Mouse (Mus musculus) cerebellum, adult 9-10 months (tissue): ENCODE results near the gene 1190005I06Rik.

ENCODE experiments used
- DNase-seq: peaks from one replicate; pipeline ENCODE4 v3.0.0; 2022

The 1190005I06Rik gene

GRCm38 (mm10) chr8:120618110-120618509 is 29.3 kb downstream of the 1190005I06Rik start:
- peak; percentile 74 for DNase-seq

- no peak for DNase-seq
These were observed 30.5 kb downstream of the 1190005I06Rik start for GRCm38 (mm10) chr8:120616663-120617626.

DNA sequence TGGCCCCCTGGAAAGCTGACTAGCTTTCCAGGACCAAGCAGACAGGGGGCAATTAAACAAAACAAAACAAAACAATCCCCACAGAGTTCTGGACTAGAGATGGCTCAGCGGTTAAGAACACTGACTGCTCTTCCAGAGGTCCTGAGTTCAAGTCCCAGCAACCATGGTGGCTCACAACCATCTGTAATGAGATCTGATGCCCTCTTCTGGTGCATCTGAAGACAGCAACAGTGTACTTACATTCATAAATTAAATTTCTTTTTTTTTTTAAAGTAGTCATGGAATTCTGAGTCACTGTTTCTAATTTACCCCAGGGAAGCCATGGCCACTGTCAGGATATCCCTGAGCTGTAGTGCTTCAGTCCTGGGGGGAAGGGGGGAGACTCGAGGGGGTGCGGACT is 32.9 kb downstream of the 1190005I06Rik start:
- DNase-seq, result no peak

DNA sequence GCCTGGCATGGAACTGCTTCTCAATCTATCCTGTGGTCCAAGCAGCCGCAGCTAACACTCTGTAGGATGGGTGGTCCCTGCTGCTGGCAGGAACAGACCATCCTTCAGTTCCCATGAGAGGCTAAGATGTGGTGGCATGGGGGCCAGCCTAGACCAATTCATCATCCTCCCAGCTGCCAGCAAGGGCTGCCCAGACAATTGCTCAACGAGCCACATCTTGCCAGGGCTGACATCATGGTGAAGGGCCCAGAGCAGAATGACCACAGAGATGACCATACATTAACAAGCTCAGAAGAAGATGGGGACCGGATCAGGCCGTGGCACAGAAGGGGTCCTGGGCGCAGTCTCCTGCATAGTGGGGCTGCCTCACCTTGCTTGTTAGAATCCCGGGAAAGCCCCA is 36.6 kb downstream of the 1190005I06Rik start:
- DNase-seq, result no peak

- peak; percentile 81 for DNase-seq
These were observed 39.5 kb downstream of the 1190005I06Rik start for GRCm38 (mm10) chr8:120607885-120608284.

DNA sequence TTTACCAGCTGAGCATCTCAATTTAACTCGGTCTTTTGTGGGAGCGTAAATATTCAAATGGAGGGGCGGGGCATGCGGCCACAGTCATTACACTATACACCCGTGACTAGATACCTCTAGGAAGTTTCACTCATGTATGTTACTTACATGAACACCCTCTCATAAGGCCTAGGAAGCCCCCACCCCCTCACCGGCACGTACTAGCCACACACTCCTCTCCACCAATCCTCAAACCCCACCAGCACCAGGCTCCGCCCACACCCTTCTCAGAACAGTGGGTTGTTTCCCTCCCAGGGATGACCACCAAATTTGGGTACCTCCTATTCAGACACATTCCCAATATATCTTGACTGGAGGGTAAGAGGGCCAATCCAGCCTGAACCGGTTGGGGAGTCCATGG is 40.0 kb downstream of the 1190005I06Rik start:
- no peak for DNase-seq

DNA sequence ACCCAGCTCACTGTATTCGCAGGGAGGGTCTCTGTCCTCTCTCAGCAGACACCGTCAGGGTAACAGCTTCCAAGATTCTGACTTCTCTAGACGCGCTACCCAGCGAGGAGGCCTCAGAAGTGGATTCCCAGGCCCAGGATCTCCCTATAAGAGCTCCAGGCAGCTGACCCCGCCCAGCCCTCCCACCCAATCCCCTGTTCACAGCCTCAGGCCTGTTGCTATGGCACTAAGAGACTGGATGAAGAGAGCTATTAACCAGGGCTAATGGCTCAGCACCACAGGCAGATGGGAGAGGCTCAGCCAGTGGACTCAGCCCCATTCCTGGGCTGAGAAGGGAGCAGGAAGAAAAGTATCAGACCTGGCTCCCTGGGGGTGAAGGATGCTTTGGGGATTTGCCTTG is 44.8 kb downstream of the 1190005I06Rik start:
- no peak for DNase-seq

DNA sequence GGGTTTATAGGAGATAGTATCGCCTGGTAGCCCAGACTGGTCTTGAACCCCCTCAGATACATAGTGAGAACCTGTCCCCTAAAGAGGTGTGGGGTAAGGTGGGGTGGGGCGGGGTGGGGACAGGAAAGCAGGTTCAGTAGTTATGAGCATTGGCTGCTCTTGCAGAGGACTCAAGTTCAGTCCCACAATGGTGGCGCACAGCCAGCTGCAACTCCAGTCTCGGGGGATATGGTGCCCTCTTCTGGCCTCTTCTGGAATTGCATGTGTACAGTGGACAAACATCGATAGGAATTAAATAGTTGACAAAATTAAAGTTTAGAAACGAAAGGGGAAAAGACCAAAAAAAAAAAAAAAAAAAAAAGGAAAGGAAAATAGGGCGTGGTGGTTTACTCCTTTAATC is 47.9 kb downstream of the 1190005I06Rik start:
- DNase-seq, result peak; percentile 87

GRCm38 (mm10) chr8:120598579-120598978 is 48.9 kb downstream of the 1190005I06Rik start:
- peak; percentile 80 for DNase-seq

DNA sequence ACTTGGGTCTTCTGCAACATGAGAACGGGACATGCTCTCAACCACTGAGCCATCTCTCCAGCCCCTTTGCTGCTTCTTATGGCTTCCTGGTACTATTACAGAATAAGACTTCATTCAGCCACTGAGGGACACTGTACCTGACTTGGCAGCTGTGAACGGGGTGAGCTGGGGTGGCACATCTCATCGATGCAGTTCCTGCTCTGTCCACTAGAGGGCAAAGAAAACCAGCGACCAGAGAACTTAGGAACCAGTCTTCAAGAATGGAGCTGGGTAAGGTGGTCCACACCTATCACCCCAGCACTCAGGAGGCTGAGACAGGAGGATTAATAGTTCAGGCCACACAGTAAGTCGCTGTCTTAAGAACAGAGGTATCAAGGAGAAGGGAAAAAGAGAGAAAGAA is 51.5 kb downstream of the 1190005I06Rik start:
- DNase-seq, result peak; percentile 74

- DNase-seq, result no peak
These were observed 52.9 kb downstream of the 1190005I06Rik start for GRCm38 (mm10) chr8:120594571-120594970.

DNA sequence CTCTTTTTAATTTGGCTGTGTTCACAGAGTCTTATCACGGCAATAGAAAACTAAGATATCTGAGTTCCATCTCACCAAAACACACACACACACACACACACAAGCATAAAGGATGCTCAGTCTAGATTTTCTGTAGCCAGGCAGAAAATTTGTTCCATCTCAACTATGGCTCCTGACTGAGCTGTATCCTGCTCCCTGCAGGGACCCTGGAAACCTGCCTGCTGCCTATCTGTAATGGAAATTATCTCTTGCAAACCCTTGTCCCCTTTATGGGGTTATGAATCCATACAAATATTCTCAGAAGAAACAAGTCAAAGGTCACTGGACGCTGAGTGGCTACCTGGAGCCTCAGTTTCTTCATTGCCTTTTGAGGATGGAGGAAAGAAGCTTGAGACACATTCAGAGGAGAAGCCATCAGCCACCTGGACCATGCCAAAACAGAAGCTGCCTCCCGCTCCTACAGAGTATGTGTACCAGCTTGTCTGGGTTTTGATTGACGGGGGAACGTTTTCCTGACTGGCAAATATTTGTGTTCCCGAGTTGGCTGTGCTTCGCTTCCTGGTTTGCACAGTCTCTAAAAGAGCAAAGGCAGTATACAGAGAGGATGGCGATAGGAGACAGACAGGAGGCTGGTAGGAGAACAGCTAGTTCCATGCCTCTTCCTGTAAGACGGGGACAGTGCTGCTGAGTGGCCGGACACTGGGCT is 55.7 kb downstream of the 1190005I06Rik start:
- DNase-seq, result no peak

- DNase-seq, result peak; percentile 82
These were observed 57.5 kb downstream of the 1190005I06Rik start for GRCm38 (mm10) chr8:120589921-120590320.

- peak; percentile 100 for DNase-seq
These were observed 58.3 kb downstream of the 1190005I06Rik start, which contains the start of gene Gins2 for GRCm38 (mm10) chr8:120588908-120589771. Gins2 (minus strand) TSS chr8:120589304.

DNA sequence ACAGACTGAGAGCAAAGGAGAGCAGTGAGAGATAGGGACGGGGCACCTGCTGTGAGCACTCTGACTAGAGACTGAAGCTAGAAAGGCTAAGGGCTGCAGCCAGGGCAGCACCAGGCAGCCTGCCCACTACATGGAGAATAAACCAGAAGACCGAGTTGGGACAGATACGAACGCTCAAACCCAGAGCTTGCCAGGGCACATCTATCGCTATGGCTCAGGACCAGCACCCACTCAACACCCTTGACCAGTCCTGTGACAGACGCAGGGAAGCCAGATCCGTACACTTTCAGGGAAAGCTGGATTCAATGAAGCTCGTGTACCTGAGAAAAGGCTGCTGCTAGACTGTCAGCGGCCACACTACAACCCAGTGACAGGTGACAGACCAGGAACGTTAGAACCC is 61.9 kb downstream of the 1190005I06Rik start:
- no peak for DNase-seq

DNA sequence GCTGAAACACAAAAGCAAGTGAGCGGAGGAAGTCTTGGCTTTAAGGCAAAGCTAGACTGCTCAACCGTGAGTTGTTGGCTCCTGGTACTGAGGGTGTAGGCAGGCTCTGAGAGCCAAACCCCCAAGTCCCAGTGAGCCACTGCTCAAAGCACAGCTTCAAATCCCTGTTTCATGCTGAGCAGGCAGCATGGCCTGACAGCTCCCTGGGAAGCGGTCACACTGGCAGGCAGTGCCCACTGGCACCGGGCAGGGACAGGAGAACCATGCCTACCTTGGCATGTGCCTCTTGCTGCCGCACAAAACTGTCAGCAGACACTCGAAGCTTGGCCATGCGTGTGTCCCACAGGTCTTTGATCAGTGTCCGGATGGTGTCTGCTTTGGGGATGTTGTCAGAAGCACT is 65.6 kb downstream of the 1190005I06Rik start:
- DNase-seq, result no peak

DNA sequence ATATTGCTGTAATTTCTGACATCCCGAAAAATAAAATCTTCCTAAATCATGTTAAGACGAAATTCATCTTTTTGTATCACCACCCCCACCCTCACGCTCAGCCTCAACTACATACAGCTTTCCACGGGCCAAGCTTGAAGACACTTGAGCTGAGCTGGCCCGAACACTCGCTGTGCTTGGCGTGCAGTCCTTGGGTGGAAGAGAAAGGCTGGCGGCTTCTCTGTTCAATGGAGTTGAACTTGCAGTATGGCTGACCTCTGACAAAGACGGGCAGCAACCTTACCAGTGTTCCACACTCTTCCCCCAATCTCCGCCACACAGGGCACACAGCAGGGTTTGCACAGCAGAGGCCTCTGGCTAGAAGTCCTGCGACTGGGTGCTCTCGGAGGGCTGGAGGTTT is 66.1 kb downstream of the 1190005I06Rik start:
- no peak for DNase-seq

- no peak for DNase-seq
These were observed 67.0 kb downstream of the 1190005I06Rik start for GRCm38 (mm10) chr8:120580336-120581000.

GRCm38 (mm10) chr8:120577821-120578220 is 69.6 kb downstream of the 1190005I06Rik start:
- no peak for DNase-seq

DNA sequence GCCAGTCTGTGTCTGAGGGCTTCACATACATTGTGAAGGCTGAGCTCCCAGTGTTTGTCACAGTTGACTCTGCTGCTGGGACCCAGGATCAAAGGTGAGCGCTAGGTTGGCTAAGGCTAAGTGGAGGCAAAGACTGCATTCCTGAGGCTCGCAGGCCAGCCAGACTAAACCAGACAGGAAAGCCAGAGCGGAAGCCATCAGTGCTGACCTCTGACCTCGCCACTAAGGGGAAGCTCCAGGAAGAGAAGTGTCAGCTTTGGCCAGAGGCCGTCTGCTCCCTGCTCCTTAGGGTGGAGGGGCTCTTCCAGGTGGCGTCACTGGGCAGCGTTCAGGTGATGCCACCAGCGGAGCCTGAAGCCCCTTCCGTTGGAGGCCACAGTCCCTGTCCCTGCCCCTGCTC is 71.6 kb downstream of the 1190005I06Rik start:
- DNase-seq, result no peak

- no peak for DNase-seq
These were observed 72.5 kb downstream of the 1190005I06Rik start for GRCm38 (mm10) chr8:120574941-120575340.

- DNase-seq, result no peak
These were observed 73.6 kb downstream of the 1190005I06Rik start for GRCm38 (mm10) chr8:120573866-120574265.
